Mouse (Mus musculus): ENCODE results near the gene Zfp692. TPM values are rescaled to one million over a fixed set of nuclear protein-coding genes. Genes with fewer than 3 reads are reported as not detected.
A peak's percentile ranks its signal among the peaks of the same experiment; 100 is the strongest.

The Zfp692 gene
- polyA plus RNA-seq, 1 experiment: 14.8 TPM

DNA sequence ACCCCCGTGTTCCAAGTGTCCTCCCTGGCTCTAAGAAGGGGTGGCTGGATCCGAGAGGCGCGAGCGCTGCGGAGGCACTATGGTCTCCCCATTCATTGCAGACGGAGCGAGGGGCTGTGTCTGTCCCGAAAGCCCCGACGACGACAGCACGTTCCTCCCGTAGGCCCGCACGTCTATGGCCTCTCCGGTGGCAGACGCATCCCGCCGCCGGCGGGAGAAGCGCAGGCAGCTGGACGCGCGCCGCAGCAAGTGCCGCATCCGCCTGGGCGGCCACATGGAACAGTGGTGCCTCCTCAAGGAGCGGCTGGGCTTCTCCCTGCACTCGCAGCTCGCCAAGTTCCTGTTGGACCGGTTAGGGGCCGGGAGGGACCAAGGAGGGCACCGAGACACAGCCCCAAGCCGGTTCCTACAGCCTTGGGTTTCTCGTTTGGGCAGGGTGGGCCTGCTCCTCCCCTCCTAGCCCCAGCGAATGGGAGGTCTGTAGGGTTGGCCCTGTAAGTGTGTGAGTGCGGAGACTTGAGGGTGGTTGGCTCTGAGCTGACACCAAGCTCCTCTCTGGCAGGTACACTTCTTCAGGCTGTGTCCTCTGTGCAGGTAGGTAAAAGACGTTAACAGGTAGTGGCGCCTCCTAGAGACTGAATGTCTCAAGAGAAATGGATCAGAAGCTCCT, 677 bp downstream of the Zfp692 start:
- no peak for TF ChIP-seq POLR2A (IDR thresholded peaks at IDR 0.05; ENCODE audit: low read depth, low read length)
- 0 out of 2 replicates have a peak, but pooled peaks have one; percentile 29 for TF ChIP-seq CTCF (conservative IDR thresholded peaks at IDR 0.05; ENCODE audit: insufficient read depth, insufficient read length, low read depth, low read length)
- under 1% methylated on average over 42 of the region's 42 CpGs for WGBS
- no peaks in the 10 kb centered on the region; the same call in 1 of the 2 replicates for H3K4me1 ChIP-seq (ENCODE audit: control insufficient read depth, insufficient read depth, low read length)
- H3K36me3 ChIP-seq (ENCODE audit: control insufficient read depth, insufficient read depth, low read length): no peaks in the 10 kb centered on the region
- peak overlapping the region; percentile 54 for H3K4me3 ChIP-seq (ENCODE audit: insufficient read depth, low read depth, low read length)
- H3K27ac ChIP-seq (ENCODE audit: insufficient read depth, low read depth, low read length): peak overlapping the region; percentile 18; the same call in 1 of the 2 replicates
- H3K27me3 ChIP-seq (replicated peaks; ENCODE audit: control insufficient read depth, insufficient read depth, low read length): no peaks in the 10 kb centered on the region
- DNase-seq: peak; percentile 75

- Histone ChIP-seq H3K4me1 (ENCODE audit: control insufficient read depth, insufficient read depth, low read length) (no peaks in the 10 kb centered on the region; the same call in 1 of the 2 replicates), H3K36me3 (ENCODE audit: control insufficient read depth, insufficient read depth, low read length) (no peaks in the 10 kb centered on the region), H3K27ac (ENCODE audit: insufficient read depth, low read depth, low read length) (no peak overlapping the region), H3K27me3 (replicated peaks; ENCODE audit: control insufficient read depth, insufficient read depth, low read length) (no peaks in the 10 kb centered on the region), H3K4me3 (ENCODE audit: insufficient read depth, low read depth, low read length) (no peak overlapping the region)
- WGBS: 93% methylated on average over 9 of the region's 9 CpGs
- no peak for TF ChIP-seq CTCF (conservative IDR thresholded peaks at IDR 0.05; ENCODE audit: insufficient read depth, insufficient read length, low read depth, low read length)
- TF ChIP-seq POLR2A (IDR thresholded peaks at IDR 0.05; ENCODE audit: low read depth, low read length): no peak
- DNase-seq: no peak
Measured at GRCm38 (mm10) chr11:58308661-58309060, 1.8 kb downstream of the Zfp692 start.

GRCm38 (mm10) chr11:58314069-58314468, 7.2 kb downstream of the Zfp692 start:
- no peak overlapping the region for H3K27ac ChIP-seq (ENCODE audit: insufficient read depth, low read depth, low read length)

GRCm38 (mm10) chr11:58315536-58316168, 8.8 kb downstream of the Zfp692 start:
- 94% methylated on average over 5 of the region's 5 CpGs for WGBS
- H3K36me3 ChIP-seq (ENCODE audit: control insufficient read depth, insufficient read depth, low read length): no peaks in the 10 kb centered on the region
- no peak for TF ChIP-seq CTCF (conservative IDR thresholded peaks at IDR 0.05; ENCODE audit: insufficient read depth, insufficient read length, low read depth, low read length)
- no peak for TF ChIP-seq POLR2A (IDR thresholded peaks at IDR 0.05; ENCODE audit: low read depth, low read length)

More at GRCm38 (mm10) chr11:58314069-58314468, 7.2 kb downstream of the Zfp692 start:
- no peak overlapping the region for H3K4me3 ChIP-seq (ENCODE audit: insufficient read depth, low read depth, low read length)
- 89% methylated on average over 6 of the region's 6 CpGs for WGBS
- H3K27me3 ChIP-seq (replicated peaks; ENCODE audit: control insufficient read depth, insufficient read depth, low read length): no peaks in the 10 kb centered on the region
- no peaks in the 10 kb centered on the region for H3K4me1 ChIP-seq (ENCODE audit: control insufficient read depth, insufficient read depth, low read length)
- no peak for TF ChIP-seq POLR2A (IDR thresholded peaks at IDR 0.05; ENCODE audit: low read depth, low read length)
- no peak for DNase-seq
- H3K36me3 ChIP-seq (ENCODE audit: control insufficient read depth, insufficient read depth, low read length): no peaks in the 10 kb centered on the region

DNA sequence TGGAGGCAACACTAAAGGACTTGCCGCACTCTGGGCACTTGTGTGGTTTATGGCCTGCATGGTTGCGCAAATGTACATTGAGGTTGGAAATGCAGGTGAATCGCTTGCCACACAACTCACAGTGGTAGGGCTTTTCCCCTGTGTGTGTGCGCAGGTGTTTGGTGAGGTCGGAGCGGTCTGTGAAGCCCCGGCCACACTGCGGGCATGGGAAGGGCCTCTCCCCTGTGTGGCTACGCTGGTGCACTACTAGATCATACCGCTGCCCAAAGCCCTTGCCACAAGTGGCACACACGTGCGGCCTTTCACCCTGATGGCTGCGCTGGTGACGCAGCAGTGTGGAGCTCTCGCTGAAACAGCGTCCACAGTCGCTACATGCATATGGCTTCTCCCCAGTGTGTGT, 9.5 kb downstream of the Zfp692 start:
- Histone ChIP-seq H3K4me1 (ENCODE audit: control insufficient read depth, insufficient read depth, low read length) (no peaks in the 10 kb centered on the region), H3K4me3 (ENCODE audit: insufficient read depth, low read depth, low read length) (no peak overlapping the region), H3K27ac (ENCODE audit: insufficient read depth, low read depth, low read length) (no peak overlapping the region), H3K27me3 (replicated peaks; ENCODE audit: control insufficient read depth, insufficient read depth, low read length) (no peaks in the 10 kb centered on the region), H3K36me3 (ENCODE audit: control insufficient read depth, insufficient read depth, low read length) (no peaks in the 10 kb centered on the region)
- TF ChIP-seq CTCF (conservative IDR thresholded peaks at IDR 0.05; ENCODE audit: insufficient read depth, insufficient read length, low read depth, low read length): no peak
- TF ChIP-seq POLR2A (IDR thresholded peaks at IDR 0.05; ENCODE audit: low read depth, low read length): no peak
- WGBS: 91% methylated on average over 17 of the region's 17 CpGs
- DNase-seq: no peak

More at GRCm38 (mm10) chr11:58315536-58316168, 8.8 kb downstream of the Zfp692 start:
- DNase-seq: no peak
- H3K27me3 ChIP-seq (replicated peaks; ENCODE audit: control insufficient read depth, insufficient read depth, low read length): no peaks in the 10 kb centered on the region
- H3K27ac ChIP-seq (ENCODE audit: insufficient read depth, low read depth, low read length): no peak overlapping the region
- no peak overlapping the region for H3K4me3 ChIP-seq (ENCODE audit: insufficient read depth, low read depth, low read length)
- no peaks in the 10 kb centered on the region for H3K4me1 ChIP-seq (ENCODE audit: control insufficient read depth, insufficient read depth, low read length)

GRCm38 (mm10) chr11:58316768-58317390, 10.0 kb downstream of the Zfp692 start:
- Histone ChIP-seq H3K27ac (ENCODE audit: insufficient read depth, low read depth, low read length) (no peak overlapping the region), H3K36me3 (ENCODE audit: control insufficient read depth, insufficient read depth, low read length) (no peaks in the 10 kb centered on the region), H3K4me1 (ENCODE audit: control insufficient read depth, insufficient read depth, low read length) (peaks cover 1% of the 10 kb centered on the region; the same call in 1 of the 2 replicates), H3K27me3 (replicated peaks; ENCODE audit: control insufficient read depth, insufficient read depth, low read length) (no peaks in the 10 kb centered on the region), H3K4me3 (ENCODE audit: insufficient read depth, low read depth, low read length) (no peak overlapping the region)
- 83% methylated on average over 28 of the region's 28 CpGs for WGBS
- no peak for DNase-seq
- no peak for TF ChIP-seq CTCF (conservative IDR thresholded peaks at IDR 0.05; ENCODE audit: insufficient read depth, insufficient read length, low read depth, low read length)
- peak; percentile 7 for TF ChIP-seq POLR2A (IDR thresholded peaks at IDR 0.05; ENCODE audit: low read depth, low read length)
